Mouse (Mus musculus) heart, postnatal 36 days (tissue): ENCODE data around the gene 1110008L16Rik. TPM values are rescaled to one million over a fixed set of nuclear protein-coding genes. Genes with fewer than 3 reads are reported as not detected.
"Not testable (repeated sequence)": the region's sequence is repeated elsewhere in the genome, so short reads cannot be mapped to it uniquely, and the experiment has no call there.

Experiments used
- DNase-seq, 2 experiments: peaks; one replicate each; pipeline ENCODE4 v3.0.0; 2021 to 2022
- intact Hi-C: fragments of 180-260 bp; cut with DNase I; formaldehyde crosslinking; loops from one replicate; pipeline ENCODE4 v1.15.1; 2025
- total RNA-seq, 2 experiments: library from RNA; stranded (reverse); gene quantifications; 2 replicates each; pipeline ENCODE4 v1.2.3; 2021

The 1110008L16Rik gene
- total RNA-seq, 2 experiments from 2014 or later = 10.0 to 12.0 TPM

GRCm38 (mm10) chr12:55329351-55329750 lies 30.0 kb downstream of the 1110008L16Rik start:
- DNase-seq = no peak
- intact Hi-C loops = no loop called here

GRCm38 (mm10) chr12:55333662-55334061 lies 34.3 kb downstream of the 1110008L16Rik start:
- DNase-seq = no peak
- intact Hi-C loops = no loop called here

GRCm38 (mm10) chr12:55338490-55338889 lies 39.1 kb downstream of the 1110008L16Rik start:
- intact Hi-C loops, DNase-seq: not testable (repeated sequence)

GRCm38 (mm10) chr12:55343045-55343444 lies 43.7 kb downstream of the 1110008L16Rik start:
- intact Hi-C loops, DNase-seq: not testable (repeated sequence)

GRCm38 (mm10) chr12:55343998-55344397 lies 44.6 kb downstream of the 1110008L16Rik start:
- intact Hi-C loops = no loop called here
- DNase-seq = no peak

GRCm38 (mm10) chr12:55344583-55344982 lies 45.2 kb downstream of the 1110008L16Rik start:
- peak; percentile 13 to 24 for DNase-seq
- intact Hi-C loops = no loop called here

- intact Hi-C loops = no loop called here
These were observed 54.0 kb downstream of the 1110008L16Rik start for GRCm38 (mm10) chr12:55353423-55353822.

GRCm38 (mm10) chr12:55354904-55355303 lies 55.5 kb downstream of the 1110008L16Rik start:
- DNase-seq = peak; percentile 41 to 51

More at GRCm38 (mm10) chr12:55353423-55353822, 54.0 kb downstream of the 1110008L16Rik start:
- no peak for DNase-seq

GRCm38 (mm10) chr12:55357303-55357702 lies 57.9 kb downstream of the 1110008L16Rik start:
- DNase-seq = no peak
- intact Hi-C loops = loop anchor here (5.0 kb wide), 1 partner anchor 40 kb away; no protein-coding TSS in a partner anchor

More at GRCm38 (mm10) chr12:55354904-55355303, 55.5 kb downstream of the 1110008L16Rik start:
- intact Hi-C loops = loop anchor here (1.0 to 5.0 kb wide), 3 partner anchors 40 to 144 kb away; no protein-coding TSS in a partner anchor

GRCm38 (mm10) chr12:55360929-55361328 lies 61.6 kb downstream of the 1110008L16Rik start:
- DNase-seq = no peak
- intact Hi-C loops = no loop called here

- DNase-seq = no peak
These were observed 65.7 kb downstream of the 1110008L16Rik start for GRCm38 (mm10) chr12:55365083-55365482.

GRCm38 (mm10) chr12:55372424-55373055 lies 73.2 kb downstream of the 1110008L16Rik start:
- intact Hi-C loops = loop anchor here (1.0 kb wide), 2 partner anchors 123 to 127 kb away; no protein-coding TSS in a partner anchor
- DNase-seq = no peak

More at GRCm38 (mm10) chr12:55365083-55365482, 65.7 kb downstream of the 1110008L16Rik start:
- intact Hi-C loops = no loop called here

GRCm38 (mm10) chr12:55376956-55377609 lies 77.7 kb downstream of the 1110008L16Rik start:
- no peak for DNase-seq

GRCm38 (mm10) chr12:55377610-55377980 lies 78.2 kb downstream of the 1110008L16Rik start:
- no peak for DNase-seq
- intact Hi-C loops = loop anchor here (2.0 kb wide), 1 partner anchor 19 kb away; no protein-coding TSS in a partner anchor

More at GRCm38 (mm10) chr12:55376956-55377609, 77.7 kb downstream of the 1110008L16Rik start:
- intact Hi-C loops = loop anchor here (2.0 kb wide), 1 partner anchor 20 kb away; no protein-coding TSS in a partner anchor

- intact Hi-C loops = no loop called here
- no peak for DNase-seq
These were observed 84.8 kb downstream of the 1110008L16Rik start, which contains the start of gene Psma6 for GRCm38 (mm10) chr12:55384023-55384749. Gene Psma6, plus strand, starts transcription at chr12:55384222.

- DNase-seq = no peak
- intact Hi-C loops = no loop called here
These were observed 85.4 kb downstream of the 1110008L16Rik start for GRCm38 (mm10) chr12:55384826-55385225.

- intact Hi-C loops = no loop called here
- peak; percentile 43 to 55 for DNase-seq
These were observed 86.6 kb downstream of the 1110008L16Rik start for GRCm38 (mm10) chr12:55385931-55386330.

- intact Hi-C loops = no loop called here
- no peak for DNase-seq
These were observed 87.1 kb downstream of the 1110008L16Rik start for GRCm38 (mm10) chr12:55386456-55386855.

- no peak for DNase-seq
- intact Hi-C loops = no loop called here
These were observed 87.9 kb downstream of the 1110008L16Rik start for GRCm38 (mm10) chr12:55387083-55387787.
